Mouse (Mus musculus): ENCODE measurements at regions not wholly inside any gene's neighbourhood (a gene's known extent, or its start where the extent isn't known, plus 50 kb on each side); places are given as distances from the start of the nearest gene placed in this dataset.

DNA sequence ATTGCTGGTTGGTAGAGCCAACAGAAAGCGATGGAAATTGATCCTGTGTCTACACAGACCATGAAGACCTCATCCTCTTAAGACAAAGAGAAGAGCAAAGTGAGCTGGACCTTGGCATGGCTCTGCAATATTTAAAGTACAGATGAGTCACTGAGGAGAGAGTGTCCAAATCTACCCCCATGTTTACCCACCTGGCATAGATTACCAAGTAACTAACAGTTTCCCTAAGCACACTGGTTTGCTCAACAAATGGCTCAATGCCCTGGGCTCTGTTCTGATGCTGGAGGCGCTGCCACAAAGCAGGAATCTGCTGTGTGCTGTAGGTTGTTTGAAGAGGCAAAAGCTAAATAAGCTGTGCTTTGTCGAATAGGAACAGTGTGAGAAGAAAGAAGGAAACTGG is 345.0 kb upstream of the Gm10131 start:
- H3K4me2 ChIP-seq = no peak overlapping the region
- H3K36me3 ChIP-seq = no peaks in the 10 kb centered on the region
- no peak for ATAC-seq (replicated peaks; ENCODE audit: low FRiP score)
- no peak overlapping the region for H3K4me3 ChIP-seq (replicated peaks)
- H3K4me1 ChIP-seq = peaks cover 10% of the 10 kb centered on the region; the same call in 1 of the 2 replicates
- no peak overlapping the region for H3K9ac ChIP-seq
- 0 out of 2 replicates have a peak, but pooled peaks cover 3% of the 10 kb centered on the region for H3K9me3 ChIP-seq (replicated peaks)
- H3K27ac ChIP-seq = no peak overlapping the region
- no peaks in the 10 kb centered on the region for H3K27me3 ChIP-seq
- 82% methylated on average over 3 of the region's 3 CpGs for WGBS

DNA sequence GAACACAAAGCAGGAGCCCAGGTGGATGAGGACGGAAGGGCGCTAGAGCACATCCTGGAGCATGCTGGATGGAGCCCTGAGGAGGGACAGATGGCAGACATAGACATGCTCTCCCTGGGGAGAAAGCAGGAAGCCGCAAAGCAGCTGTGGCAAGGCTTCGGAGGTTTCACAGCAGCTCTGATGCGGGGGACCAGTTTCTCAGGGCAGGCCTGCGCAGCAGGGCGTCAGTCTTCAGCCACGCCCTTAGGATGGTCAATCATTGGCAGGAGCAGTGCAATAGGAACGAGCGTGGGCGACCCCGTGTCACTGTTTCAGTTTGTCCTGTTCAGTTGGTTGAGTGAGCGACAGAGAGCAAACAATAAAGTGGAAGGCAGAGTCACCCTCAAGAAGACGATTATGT is 343.8 kb upstream of the Gm10131 start:
- no peaks in the 10 kb centered on the region for H3K27me3 ChIP-seq
- WGBS = 71% methylated on average over 14 of the region's 14 CpGs
- H3K9me3 ChIP-seq (replicated peaks) = 0 out of 2 replicates have a peak, but pooled peaks cover 3% of the 10 kb centered on the region
- no peak overlapping the region for H3K4me3 ChIP-seq (replicated peaks)
- H3K4me2 ChIP-seq = no peak overlapping the region
- no peak overlapping the region for H3K9ac ChIP-seq
- ATAC-seq (replicated peaks; ENCODE audit: low FRiP score) = peak; percentile 55
- peaks cover 10% of the 10 kb centered on the region; the same call in 1 of the 2 replicates for H3K4me1 ChIP-seq
- no peak overlapping the region for H3K27ac ChIP-seq
- no peaks in the 10 kb centered on the region for H3K36me3 ChIP-seq

DNA sequence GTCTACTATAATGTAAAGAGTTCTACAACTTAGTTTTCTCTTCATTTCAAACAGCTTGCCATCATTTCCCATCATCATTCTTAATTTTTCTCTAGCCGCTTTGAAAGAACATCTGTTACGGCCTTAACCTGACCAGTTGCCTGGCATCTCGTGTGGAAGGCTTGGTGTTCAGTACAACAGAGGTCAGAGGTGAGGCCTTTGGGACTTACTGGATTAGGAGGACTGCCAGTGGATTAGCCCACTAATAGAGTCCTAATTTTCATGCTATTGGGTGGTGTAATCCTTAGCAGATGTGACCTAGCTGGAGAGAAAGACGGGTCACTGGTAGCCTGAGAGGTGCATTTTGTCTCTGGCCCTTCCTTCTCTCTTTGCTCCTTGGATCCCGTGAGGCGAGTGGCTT is 341.3 kb upstream of the Gm10131 start:
- WGBS = 89% methylated on average over 6 of the region's 6 CpGs
- no peaks in the 10 kb centered on the region for H3K36me3 ChIP-seq
- peaks cover 16% of the 10 kb centered on the region for H3K4me1 ChIP-seq
- no peak overlapping the region for H3K27ac ChIP-seq
- H3K9ac ChIP-seq = no peak overlapping the region
- ATAC-seq (replicated peaks; ENCODE audit: low FRiP score) = no peak
- 0 out of 2 replicates have a peak, but pooled peaks cover 3% of the 10 kb centered on the region for H3K9me3 ChIP-seq (replicated peaks)
- H3K27me3 ChIP-seq = no peaks in the 10 kb centered on the region
- H3K4me3 ChIP-seq (replicated peaks) = no peak overlapping the region
- no peak overlapping the region for H3K4me2 ChIP-seq

DNA sequence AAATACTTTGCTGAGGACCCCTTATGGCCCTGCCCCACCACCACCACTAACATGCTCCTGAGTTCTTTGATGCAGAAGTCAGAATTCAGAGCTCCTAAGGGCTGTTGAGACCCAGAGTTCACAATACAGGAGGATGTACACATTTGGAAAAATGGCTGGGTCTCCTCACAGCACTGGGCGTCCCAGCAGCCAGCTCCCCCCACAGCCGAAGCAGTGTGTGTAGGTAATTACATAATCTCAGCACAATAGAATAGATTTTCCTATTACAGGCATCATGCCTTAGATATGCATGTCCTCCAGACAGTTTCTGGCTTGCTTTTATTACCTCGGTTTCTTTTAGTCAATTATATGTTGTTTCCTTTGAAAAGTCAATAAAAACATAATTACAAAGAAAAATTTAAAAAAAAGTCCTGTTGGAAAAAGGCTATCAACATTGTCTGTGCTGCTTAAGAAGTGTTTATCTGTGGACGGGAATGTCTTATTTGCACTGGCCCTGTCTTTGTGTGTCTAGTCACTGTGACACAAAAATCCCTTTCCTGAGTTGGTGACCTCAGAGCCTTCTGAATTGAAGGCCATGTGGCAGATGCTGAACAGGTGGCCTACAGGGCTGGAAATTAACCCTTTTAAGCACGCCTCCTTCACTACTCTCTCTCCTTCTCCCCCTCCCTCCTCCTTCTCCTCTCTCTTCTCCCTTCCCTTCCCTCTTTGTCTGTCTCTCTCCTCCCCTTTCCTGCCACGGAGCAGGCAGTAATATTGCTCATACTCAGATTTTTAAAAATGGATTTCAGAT is 339.9 kb upstream of the Gm10131 start:
- no peak for ATAC-seq (replicated peaks; ENCODE audit: low FRiP score)
- Histone ChIP-seq H3K36me3 (no peaks in the 10 kb centered on the region), H3K9ac (no peak overlapping the region), H3K4me1 (peaks cover 19% of the 10 kb centered on the region), H3K4me2 (no peak overlapping the region), H3K27me3 (no peaks in the 10 kb centered on the region), H3K27ac (no peak overlapping the region), H3K9me3 (replicated peaks) (0 out of 2 replicates have a peak, but pooled peaks cover 3% of the 10 kb centered on the region), H3K4me3 (replicated peaks) (no peak overlapping the region)
- 47% methylated on average over 6 of the region's 6 CpGs for WGBS

DNA sequence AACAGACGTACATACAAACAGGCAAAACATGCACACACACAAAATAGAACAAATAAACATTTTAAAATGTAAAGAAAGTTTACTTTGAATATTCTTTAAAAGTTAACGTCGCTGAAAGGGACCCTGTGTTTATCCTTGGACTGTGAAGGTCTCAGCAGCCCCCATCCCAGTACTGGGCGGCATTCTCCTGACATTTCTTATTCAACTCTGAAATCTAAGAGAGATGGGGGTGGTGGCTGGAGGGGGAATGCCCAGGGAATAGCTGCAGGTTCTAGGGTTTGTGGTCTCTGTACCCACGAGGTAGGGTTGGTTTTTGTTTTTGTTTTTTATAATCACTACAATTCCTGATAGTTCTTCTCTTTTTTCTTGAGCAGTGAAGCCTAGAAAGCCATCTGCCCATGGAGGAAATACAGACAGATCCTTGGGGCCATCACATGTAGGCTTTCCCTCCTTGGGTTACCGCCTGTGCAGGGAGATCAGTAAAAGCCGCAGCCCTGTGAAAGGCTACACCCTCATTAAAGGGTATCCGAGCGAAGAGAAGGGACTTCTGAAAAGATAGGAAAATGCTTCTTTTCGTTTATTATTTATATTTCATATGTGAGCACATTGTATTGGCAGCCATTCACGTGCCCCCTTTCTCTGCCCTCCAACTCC is 338.0 kb upstream of the Gm10131 start:
- H3K4me3 ChIP-seq (replicated peaks) = no peak overlapping the region
- ATAC-seq (replicated peaks; ENCODE audit: low FRiP score) = peak; percentile 68

DNA sequence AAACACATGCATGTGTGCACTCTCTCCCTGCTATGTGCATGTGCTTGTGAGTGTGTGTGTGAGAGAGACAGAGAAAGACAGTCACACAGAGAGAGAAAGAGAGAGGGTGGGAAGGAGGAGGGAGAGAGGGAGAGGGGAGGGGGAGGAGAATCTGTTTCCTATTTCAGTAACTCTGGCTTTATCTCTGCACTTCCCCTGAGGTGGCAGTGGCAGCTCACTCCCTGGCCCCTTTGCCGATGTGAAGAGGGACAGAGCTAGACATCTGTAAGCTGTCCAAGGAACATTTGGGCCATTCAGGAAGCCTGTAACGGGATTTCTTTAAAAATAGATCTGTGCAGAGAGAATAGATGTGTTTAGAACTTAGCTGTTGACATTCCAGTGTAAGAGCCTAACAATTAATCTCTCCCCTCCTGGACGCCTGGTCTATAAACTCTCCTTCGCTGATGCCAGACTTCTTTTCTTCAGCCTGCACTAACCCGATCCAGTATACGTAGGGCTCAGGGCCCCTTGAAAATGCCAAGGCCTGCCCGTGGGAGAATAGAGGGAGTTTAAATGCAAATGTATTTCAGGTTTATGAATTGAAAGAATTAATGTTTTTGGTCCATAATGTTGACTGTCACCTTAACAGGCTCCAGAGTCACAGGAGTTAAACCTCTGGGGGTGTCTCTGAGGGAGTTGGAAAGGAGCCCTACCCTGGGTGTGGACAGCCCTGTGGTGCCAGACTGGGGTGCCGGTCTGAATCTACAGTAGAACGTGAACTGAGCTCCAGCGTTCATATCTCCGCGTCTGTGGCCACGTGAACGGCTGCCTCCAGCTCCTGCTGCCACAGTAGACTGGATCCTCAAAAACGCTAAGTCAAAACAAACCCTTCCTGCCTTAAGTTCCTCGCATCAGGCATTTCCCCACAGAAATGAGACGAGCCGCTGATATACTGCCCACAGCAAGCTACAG is 336.6 kb upstream of the Gm10131 start:
- Histone ChIP-seq H3K27ac (no peak overlapping the region), H3K36me3 (no peaks in the 10 kb centered on the region), H3K9me3 (replicated peaks) (0 out of 2 replicates have a peak, but pooled peaks cover 2% of the 10 kb centered on the region), H3K4me3 (replicated peaks) (no peak overlapping the region), H3K4me2 (peak overlapping the region; percentile 38), H3K4me1 (peaks cover 15% of the 10 kb centered on the region), H3K9ac (no peak overlapping the region), H3K27me3 (no peaks in the 10 kb centered on the region)
- peak; percentile 42; the same call in 1 of the 2 replicates for ATAC-seq (replicated peaks; ENCODE audit: low FRiP score)
- WGBS = 36% methylated on average over 18 of the region's 18 CpGs

More for the DNA sequence above, 338.0 kb upstream of the Gm10131 start:
- Histone ChIP-seq H3K9ac (no peak overlapping the region), H3K27me3 (no peaks in the 10 kb centered on the region), H3K27ac (no peak overlapping the region), H3K9me3 (replicated peaks) (0 out of 2 replicates have a peak, but pooled peaks cover 3% of the 10 kb centered on the region), H3K4me1 (peaks cover 15% of the 10 kb centered on the region), H3K36me3 (no peaks in the 10 kb centered on the region), H3K4me2 (no peak overlapping the region)
- 62% methylated on average over 11 of the region's 11 CpGs for WGBS

DNA sequence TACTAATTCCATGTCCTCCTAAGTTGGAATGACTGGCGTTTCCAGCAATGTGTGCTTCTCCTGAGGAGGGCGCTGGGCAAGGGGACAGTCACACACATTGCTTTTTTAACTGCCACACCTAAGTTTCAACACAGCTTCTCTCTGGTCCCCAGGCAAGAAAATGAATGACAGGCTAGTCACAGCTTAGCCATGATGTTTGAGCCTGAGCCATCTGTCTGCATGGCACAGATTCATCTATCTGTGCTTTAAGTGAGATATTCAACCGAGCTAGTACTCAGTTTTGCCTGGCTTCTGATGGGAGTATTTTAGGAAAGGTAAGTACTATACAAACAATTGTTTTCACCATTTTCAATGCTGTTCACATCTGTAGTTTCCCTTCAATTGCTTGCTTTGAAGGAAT is 331.2 kb upstream of the Gm10131 start:
- ATAC-seq (replicated peaks; ENCODE audit: low FRiP score) = no peak
- Histone ChIP-seq H3K36me3 (no peaks in the 10 kb centered on the region), H3K27me3 (no peaks in the 10 kb centered on the region), H3K4me1 (peaks cover 4% of the 10 kb centered on the region), H3K4me2 (no peak overlapping the region), H3K27ac (no peak overlapping the region), H3K9me3 (replicated peaks) (no peaks in the 10 kb centered on the region), H3K4me3 (replicated peaks) (no peak overlapping the region), H3K9ac (no peak overlapping the region)
- 91% methylated on average over 3 of the region's 3 CpGs for WGBS

- Histone ChIP-seq H3K9ac (no peak overlapping the region), H3K36me3 (no peaks in the 10 kb centered on the region), H3K9me3 (replicated peaks) (no peaks in the 10 kb centered on the region), H3K4me2 (no peak overlapping the region), H3K27ac (no peak overlapping the region), H3K4me3 (replicated peaks) (no peak overlapping the region), H3K27me3 (no peaks in the 10 kb centered on the region), H3K4me1 (0 out of 2 replicates have a peak, but pooled peaks cover 2% of the 10 kb centered on the region)
- 78% methylated on average over 3 of the region's 3 CpGs for WGBS
- no peak for ATAC-seq (replicated peaks; ENCODE audit: low FRiP score)
Measured at GRCm38 (mm10) chr8:34441756-34442155, 330.2 kb upstream of the Gm10131 start.

- Histone ChIP-seq H3K9me3 (replicated peaks) (no peaks in the 10 kb centered on the region), H3K4me2 (no peak overlapping the region), H3K27ac (no peak overlapping the region), H3K9ac (no peak overlapping the region), H3K4me3 (replicated peaks) (no peak overlapping the region), H3K36me3 (no peaks in the 10 kb centered on the region), H3K27me3 (no peaks in the 10 kb centered on the region), H3K4me1 (0 out of 2 replicates have a peak, but pooled peaks cover 2% of the 10 kb centered on the region)
- WGBS = 70% methylated on average over 4 of the region's 4 CpGs
- ATAC-seq (replicated peaks; ENCODE audit: low FRiP score) = 0 out of 2 replicates have a peak, but pooled peaks have one; percentile 46
Measured at GRCm38 (mm10) chr8:34440771-34441170, 329.2 kb upstream of the Gm10131 start.

GRCm38 (mm10) chr8:34438771-34439170 is 327.2 kb upstream of the Gm10131 start:
- H3K36me3 ChIP-seq = no peaks in the 10 kb centered on the region
- H3K4me2 ChIP-seq = no peak overlapping the region
- no peak overlapping the region for H3K9ac ChIP-seq
- H3K9me3 ChIP-seq (replicated peaks) = no peaks in the 10 kb centered on the region
- H3K27ac ChIP-seq = no peak overlapping the region
- ATAC-seq (replicated peaks; ENCODE audit: low FRiP score) = no peak
- H3K4me1 ChIP-seq = 0 out of 2 replicates have a peak, but pooled peaks cover 2% of the 10 kb centered on the region
- 83% methylated on average over 2 of the region's 2 CpGs for WGBS
- H3K4me3 ChIP-seq (replicated peaks) = no peak overlapping the region
- no peaks in the 10 kb centered on the region for H3K27me3 ChIP-seq

GRCm38 (mm10) chr8:34431985-34432384 is 320.4 kb upstream of the Gm10131 start:
- Histone ChIP-seq H3K9ac (no peak overlapping the region), H3K36me3 (no peaks in the 10 kb centered on the region), H3K4me3 (replicated peaks) (no peak overlapping the region), H3K9me3 (replicated peaks) (no peaks in the 10 kb centered on the region), H3K27me3 (no peaks in the 10 kb centered on the region), H3K27ac (no peak overlapping the region), H3K4me1 (no peaks in the 10 kb centered on the region), H3K4me2 (no peak overlapping the region)
- no peak for ATAC-seq (replicated peaks; ENCODE audit: low FRiP score)
- 90% methylated on average over 7 of the region's 7 CpGs for WGBS
